Mouse (Mus musculus) retina, embryonic 14.5 days (tissue): ENCODE results near the gene Trpv4.

Experiments
- DNase-seq: peaks from one replicate; pipeline ENCODE4 v3.0.0-alpha.2; 2015; ENCODE audit warnings: low spot score

The Trpv4 gene

DNA sequence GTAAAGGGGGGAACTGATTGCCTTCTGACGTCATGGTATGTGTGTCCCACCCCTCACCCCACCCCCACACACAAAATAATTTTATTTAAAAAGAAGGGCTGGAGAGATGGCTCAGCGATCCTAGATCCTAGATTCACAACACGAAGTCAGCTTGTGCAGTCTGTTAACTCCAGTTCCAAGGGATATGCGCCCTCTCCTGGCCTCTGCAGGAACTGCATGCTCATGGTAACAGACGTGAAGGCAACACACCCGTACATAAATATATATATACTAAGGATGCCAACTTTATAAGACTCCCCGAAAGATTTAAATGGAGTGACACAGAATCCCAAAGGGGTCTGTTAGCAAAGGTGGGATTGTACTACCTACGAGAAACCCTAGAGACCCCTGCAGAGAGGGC, 39.4 kb downstream of the Trpv4 start:
- peak; percentile 92 for DNase-seq

DNA sequence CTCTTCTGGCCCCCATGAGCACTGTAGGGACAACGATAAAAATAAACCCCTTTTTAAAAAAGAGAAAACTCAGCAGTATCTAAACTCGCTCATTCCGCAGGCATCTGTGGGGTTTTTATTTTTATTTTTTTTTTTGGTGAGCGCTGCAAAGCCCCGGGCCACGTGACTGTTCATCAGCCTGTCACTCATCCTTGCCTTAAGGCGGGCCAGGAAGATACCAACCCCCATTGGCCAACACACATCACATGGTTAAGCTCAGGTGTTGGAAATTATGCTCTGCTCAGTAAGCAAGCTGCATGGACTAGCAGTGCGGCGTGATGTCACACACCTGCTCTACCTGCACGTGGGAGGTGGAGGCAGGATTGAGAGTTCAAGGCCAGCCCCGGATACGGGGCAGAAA, 40.4 kb downstream of the Trpv4 start:
- DNase-seq = no peak

DNA sequence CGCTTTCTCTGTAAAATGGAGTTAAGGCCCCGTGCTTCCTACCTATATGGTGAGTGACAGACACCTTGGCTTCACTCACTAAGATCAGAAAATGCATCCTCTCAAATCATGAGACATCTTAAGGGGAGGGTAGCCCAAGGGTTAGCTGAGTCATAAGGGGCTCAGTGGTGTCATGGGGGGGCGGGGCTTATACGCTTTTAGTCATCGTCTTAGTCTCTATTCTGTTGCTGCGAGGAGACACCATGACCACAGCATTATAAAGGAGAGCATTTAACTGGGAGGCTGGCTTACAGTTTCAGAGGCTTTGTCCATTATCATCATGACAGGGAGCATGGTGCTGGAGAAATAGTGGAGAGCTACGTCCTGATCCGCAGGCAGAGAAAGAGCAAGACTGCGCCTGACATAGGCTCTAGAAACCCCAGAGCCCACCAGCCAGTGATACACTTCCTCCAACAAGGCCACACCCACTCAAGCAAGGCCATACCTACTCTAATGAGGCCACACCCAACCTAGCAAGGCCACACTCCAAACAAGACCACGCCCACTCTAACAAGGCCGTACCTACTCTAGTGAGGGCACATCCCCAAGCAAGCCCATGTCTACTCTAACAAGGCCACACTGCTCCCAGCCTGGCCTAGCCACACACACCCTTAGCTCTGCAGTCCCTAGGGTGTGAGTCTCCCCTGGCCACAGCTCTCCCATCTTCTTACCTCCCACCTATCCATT, 41.7 kb downstream of the Trpv4 start:
- no peak for DNase-seq

DNA sequence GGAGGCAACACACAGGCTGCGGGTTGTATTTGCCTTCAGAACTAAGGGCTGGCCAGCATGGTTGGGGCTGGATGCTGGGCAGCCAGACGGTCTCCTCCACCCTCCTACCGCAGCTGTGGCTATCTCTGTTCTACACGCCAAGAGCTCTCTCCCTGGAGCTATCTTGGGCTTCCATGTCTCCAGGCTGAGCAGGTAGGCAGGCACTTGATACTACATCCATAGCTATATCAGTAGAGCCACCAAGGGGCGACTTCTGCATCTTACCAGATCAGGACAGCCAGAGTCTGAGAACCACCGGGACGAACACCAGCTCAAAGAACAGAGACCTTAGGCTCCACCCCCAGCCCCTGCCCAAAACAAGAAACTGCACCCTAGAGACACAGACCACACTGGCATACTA, 43.4 kb downstream of the Trpv4 start:
- DNase-seq = no peak

DNA sequence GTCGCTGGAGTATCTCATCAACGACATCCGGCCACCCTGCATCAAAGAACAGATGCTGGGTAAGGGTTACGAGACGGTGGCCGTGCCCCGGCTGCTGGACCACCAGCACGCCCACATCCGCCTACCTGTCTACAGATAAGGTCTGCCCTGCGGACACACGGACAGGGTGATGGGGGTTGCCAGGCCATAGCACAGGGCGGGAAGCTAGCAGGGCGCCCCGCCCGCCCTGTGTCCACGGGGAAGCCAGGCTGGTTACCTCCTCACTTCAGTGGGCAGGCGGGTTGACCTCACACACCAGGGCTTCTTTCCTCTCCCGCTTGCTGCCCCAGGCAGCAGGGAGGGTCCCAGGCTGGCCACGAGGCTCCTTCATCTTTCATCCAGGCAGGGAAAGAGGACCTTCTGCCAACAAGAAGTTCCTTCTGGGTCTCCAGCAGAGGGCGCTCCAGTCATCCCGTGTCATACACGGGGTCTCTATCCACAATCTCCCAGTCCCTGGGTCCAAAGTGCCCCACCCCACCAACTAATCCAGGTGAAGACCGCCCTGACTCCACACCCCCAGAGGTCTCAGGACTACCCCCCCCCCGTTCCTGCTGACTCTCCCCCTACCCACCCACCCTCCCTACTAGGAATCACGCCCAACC, 46.1 kb downstream of the Trpv4 start:
- peak; percentile 80 for DNase-seq

GRCm38 (mm10) chr5:114611256-114611655, 47.0 kb downstream of the Trpv4 start:
- DNase-seq = no peak

DNA sequence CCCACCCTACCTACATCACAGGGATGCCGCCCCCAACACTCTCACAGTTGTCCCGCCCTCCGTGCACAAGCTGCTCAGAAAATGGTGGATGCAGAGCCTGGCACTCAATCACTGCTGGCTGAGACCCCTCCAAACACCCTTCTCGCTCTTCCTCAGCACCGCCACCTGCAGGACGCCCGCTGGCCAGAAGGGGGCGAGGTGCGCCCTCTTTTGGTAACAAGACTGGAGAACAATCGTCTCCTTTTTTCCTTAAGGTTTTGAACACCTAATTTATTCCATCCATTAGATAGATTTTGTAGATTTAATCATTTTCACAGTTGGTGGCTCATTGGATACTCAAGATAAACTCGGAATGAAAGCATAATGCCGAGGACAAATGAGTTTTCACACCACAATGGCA, 49.7 kb downstream of the Trpv4 start:
- DNase-seq = peak; percentile 89

DNA sequence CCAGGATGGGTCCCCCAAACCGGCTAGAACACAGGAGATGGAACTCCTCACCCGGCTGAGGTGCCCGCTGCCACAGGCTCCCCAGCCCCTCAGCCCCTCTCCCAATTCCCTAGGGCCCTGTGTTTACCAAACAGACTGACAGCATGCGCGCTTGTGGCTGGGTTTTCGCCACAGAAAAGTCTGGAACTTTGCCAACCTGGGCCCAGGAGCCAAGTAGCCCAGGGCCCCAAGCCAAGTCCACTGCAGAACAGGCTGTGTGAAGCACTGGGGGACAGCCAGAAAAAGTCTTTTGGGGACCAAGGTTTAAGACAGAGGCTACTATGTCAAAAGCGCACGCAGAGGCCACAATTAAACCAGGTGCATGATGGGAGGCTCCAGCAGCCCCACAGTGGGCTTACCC, 50.6 kb downstream of the Trpv4 start:
- DNase-seq = no peak

DNA sequence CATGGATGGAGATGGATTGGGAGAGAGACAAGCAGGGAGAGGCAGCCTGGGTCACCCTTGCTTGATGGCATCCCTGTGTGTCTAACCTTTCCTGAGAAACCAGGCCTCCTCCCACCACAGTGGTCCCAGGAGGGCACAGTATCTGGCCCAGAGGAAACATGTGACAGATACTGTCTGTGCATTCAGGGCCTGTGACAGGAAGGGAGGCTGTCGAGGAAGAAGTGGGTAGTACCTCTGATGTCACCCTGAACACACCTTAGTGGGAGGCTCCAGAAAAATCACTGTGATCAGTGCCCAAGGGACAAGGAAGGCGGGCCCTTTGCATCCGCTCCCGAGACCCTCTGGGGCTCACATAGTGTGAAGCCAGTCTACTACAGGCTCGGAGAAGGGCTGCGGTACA, 52.2 kb downstream of the Trpv4 start:
- no peak for DNase-seq

DNA sequence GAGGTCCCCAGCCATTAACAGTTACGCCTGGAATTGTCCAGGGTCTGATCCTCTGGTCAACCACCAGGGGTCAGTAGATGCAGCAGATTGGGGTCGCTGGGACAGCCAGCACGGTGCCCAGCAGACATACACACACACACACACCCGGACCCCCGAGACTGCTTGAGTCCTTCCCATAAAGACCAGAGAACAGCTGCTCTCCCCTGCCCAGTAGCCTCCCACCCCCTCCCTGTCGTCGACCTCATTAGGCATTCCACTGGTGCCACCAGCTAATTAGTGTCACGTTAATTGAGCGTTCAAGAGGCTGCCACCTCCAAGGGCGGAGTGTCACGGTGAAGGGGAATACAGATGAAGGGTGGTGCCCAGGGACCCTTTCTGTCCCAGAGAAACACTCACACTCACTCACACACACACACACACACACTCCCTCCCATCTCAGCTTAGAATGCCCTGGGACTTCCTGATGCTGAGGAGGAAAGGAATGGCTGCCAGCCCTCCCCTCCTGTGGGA, 53.4 kb downstream of the Trpv4 start:
- peak; percentile 83 for DNase-seq

GRCm38 (mm10) chr5:114603975-114604374, 54.2 kb downstream of the Trpv4 start:
- DNase-seq = peak; percentile 59

DNA sequence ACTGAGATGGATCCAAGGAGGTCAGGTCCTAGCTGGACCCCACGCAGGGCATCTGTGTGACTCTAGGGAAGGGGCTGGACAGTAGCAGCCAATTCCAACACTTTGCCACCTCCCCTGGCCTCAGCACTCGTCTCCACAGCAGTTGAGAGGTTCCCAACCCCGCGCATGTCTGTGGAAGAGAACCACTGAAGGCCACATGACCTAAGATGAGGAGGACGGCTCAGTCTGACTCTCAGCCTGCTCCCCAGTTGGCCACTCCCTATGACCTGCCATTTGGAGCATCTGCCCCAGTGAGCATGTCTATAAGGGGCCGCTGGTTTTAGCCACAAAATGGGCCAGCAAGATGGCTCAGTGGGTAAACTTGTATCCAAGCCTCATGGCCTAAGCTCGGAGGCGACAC, 56.2 kb downstream of the Trpv4 start:
- DNase-seq = no peak

DNA sequence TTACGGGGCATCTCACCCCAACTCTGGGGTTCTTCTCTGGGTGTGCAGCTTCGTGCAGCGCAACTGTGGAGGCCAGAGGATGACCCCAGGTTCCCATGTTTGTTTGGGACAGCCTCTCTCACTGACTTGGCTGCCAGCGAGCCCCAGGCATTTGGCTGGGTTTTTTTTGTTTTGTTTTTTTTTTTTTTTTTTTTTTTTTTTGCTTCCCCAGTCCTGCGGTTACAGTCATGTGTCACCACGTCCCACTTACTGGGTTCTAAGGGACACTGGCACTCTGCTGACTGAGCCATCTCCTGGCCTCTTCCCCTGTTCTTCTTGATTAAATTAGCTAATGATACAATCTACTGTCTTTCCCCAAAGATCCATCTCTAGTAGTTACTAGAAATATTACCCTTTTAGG, 60.6 kb downstream of the Trpv4 start:
- no peak for DNase-seq

GRCm38 (mm10) chr5:114597222-114597621, 61.0 kb downstream of the Trpv4 start:
- DNase-seq = no peak

- DNase-seq = no peak
These were observed 61.6 kb downstream of the Trpv4 start for GRCm38 (mm10) chr5:114596604-114597003.

GRCm38 (mm10) chr5:114594741-114595241, 63.4 kb downstream of the Trpv4 start:
- no peak for DNase-seq

- no peak for DNase-seq
These were observed 64.3 kb downstream of the Trpv4 start for GRCm38 (mm10) chr5:114593949-114594348.

GRCm38 (mm10) chr5:114593161-114593821, 64.9 kb downstream of the Trpv4 start:
- DNase-seq = no peak

- DNase-seq = no peak
These were observed 65.6 kb downstream of the Trpv4 start for GRCm38 (mm10) chr5:114592463-114593160.

GRCm38 (mm10) chr5:114591151-114591561, 67.1 kb downstream of the Trpv4 start:
- no peak for DNase-seq

GRCm38 (mm10) chr5:114590043-114590913, 67.9 kb downstream of the Trpv4 start:
- no peak for DNase-seq
